Mouse (Mus musculus) B cell, adult 67 days (primary cell): ENCODE measurements around the gene Nrf1. TPM values are rescaled to one million over a fixed set of nuclear protein-coding genes. Genes with fewer than 3 reads are reported as not detected.

Experiments
- total RNA-seq, 2 experiments: library from RNA; stranded (reverse); gene quantifications; 4 replicates each; pipeline ENCODE4 v1.2.4; 2023

Nrf1 gene
- 10 to 100 TPM; 79.6 to 83.3 TPM for total RNA-seq

GRCm38 (mm10) chr6:30047271-30048162, at the start of gene Nrf1:
Nrf1 (plus strand) TSS chr6:30047988.

Other genes starting within 250 kb of the Nrf1 start
- not detected for gene Strip2, start 131.0 kb upstream of the Nrf1 start, total RNA-seq